Mouse (Mus musculus): ENCODE results near the gene Col27a1.

Col27a1 gene

DNA sequence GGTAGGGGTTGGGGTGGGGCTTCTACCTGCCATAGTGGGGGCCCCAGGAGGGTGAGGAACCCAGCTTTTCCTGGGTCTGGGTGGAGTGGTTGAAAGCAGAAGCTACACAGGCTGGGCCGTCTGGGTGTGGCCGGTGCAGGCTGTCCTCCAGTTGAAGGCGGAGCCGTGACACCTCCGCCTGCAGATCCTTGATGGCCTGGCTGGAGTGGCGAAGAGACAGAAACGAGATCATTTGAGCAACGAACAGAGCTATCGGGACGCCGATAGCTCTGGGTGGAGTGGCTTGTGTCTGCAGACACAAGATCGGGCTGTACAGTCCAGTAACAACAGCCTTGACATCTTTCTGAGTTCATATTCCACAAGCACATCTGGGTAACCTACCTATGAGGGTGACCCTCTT lies 160.5 kb downstream of the Col27a1 start:
- DNase-seq (ENCODE audit: low read depth): peak; percentile 78

DNA sequence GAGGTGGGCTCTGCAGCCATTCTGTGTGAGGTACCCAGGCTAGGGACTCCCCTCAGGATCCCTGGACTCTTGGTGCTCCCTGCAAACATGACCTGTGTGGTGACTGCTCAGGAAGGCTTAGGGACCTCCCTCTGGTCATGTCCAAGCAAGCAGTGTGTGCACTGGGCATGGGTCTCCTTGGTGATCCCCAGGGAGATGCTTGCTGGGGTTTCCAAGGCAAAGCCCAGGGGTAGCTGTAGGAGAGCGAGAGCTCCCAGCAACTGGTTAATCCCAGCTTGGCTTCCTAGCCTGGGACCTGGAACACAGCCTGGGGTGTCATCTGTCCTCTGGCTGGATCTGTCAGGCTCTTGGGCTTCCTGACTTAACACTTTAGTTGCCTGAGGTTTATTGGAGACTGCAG lies 161.6 kb downstream of the Col27a1 start:
- no peak for DNase-seq (ENCODE audit: low read depth)

DNA sequence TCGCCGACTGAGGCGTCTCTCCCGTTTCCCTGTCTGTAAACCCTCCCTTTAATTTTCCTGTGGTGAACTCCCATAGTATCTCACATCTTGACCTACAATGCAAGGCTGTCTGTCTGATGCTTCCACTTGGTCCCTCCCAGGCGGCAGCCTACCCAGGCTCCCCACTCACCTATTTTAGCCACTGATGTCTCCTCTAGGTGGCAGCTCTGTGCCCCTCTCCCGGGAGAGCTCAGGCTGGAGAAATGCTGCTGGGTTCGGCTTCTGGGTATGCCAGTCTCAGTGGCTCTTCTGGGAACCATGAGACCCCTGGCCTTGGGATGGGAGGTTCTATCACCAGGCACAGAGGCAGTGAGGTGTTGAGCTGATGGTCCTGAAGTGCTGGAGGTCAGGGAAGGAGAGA lies 163.7 kb downstream of the Col27a1 start:
- no peak for DNase-seq (ENCODE audit: low read depth)

DNA sequence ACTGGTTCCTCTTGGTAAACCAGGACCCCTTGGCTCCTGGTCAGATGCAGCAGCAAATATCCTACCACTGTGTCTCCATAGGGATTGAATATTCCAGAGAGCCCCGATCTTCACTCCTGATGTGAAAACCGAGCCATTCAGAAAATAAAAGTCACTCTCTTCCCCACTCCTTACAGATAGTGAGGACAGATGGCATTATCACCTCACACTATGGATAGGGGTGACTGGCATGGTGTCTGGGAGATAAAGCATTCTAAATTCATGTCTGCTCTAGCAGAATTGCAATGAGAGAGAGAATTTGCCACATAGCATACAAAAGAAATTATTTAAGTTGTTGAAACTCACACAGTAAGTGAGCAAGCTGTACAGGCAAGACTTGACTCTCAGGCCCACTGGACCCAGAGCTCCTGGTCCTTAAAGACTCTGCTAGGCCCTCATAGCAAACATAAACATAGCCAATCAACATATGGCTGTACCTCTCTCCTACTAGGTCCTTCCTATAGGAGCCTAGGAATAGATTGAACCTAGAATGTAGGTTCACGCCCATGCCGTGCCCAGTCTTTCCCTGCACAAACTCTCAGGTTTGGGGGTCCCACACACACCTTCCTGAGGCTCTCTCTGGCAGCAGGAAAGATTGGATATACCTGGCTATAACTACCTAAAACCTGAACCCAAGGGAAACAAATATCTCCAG lies 169.0 kb downstream of the Col27a1 start:
- DNase-seq (ENCODE audit: low read depth): no peak

DNA sequence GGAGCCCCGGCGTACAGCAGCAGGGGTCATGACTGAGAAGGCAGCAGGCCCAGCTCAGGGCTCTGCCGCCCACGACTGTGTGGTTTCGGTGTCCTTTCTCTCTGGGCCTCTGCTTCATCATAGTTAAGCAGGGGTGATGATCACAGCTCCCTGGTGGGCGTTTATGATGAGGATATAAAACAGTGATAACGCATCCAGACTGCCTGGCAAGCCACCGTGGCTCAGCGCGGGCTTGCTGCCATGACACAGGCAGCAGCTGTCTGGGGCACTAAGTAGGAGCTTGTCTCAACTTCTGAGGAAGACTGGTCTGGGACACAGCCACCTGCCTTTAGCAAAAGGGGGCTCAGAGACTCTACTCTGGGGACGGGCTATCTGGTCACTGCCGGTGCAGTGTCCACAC lies 169.7 kb downstream of the Col27a1 start:
- no peak for DNase-seq (ENCODE audit: low read depth)

DNA sequence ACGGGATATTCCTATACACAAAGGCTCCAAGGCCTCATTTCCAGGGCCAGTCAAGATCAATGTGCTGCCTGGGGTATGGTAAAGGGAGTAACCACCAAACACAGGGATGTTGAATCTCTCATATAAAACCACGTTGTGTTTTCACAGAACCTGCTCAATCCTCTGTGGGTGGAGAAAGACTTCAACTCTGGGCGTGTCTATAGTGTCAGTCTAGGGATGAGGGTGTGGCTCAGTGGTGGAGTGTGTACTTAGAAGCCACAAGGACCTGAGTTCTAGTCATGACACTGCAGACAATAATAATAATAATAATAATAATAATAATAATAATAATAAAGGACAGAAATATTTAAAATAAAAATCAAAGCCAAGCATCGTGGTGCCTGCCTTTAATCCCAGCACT lies 170.5 kb downstream of the Col27a1 start:
- no peak for DNase-seq (ENCODE audit: low read depth)
